Mouse (Mus musculus) left cerebral cortex, adult 9 months (tissue): ENCODE data around the gene Gm13694.

Experiments
- DNase-seq, 2 experiments: peaks; one replicate each; pipeline ENCODE4 v3.0.0; 2022; ENCODE audit warnings: low spot score in 2 of 2

Gene Gm13694

DNA sequence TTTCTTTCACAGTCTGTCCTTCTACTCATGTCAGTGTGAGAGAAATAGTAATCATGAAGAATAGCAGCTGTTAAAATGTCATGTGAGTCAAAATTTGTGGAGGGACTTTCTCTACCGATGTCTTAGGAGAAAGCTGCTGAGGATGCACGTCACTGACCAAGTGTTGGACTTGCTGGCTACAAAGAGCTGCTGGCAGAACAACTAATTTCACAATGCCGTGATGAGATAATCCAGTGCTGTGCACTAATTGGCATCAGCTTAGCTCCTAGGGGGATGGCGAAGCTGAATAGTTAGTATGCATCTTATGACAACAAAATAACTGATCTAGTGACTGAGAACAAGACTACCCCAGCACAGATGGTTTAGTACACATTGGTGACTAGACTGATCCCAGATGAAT is 46.5 kb downstream of the Gm13694 start:
- DNase-seq: no peak
